Mouse (Mus musculus) testis, adult 2 months (tissue): ENCODE data around the gene Osm. TPM values are rescaled to one million over a fixed set of nuclear protein-coding genes. Genes with fewer than 3 reads are reported as not detected.

Experiments used
- H3K27ac ChIP-seq: fragments of 200-500 bp; 2 replicates; pipeline ENCODE4 v1.5.1; 2012; ENCODE audit warnings: low read depth, low read length; ENCODE audit not compliant: control insufficient read depth, insufficient read depth
- H3K27me3 ChIP-seq: fragments of 200-500 bp; 2 replicates; pipeline ENCODE4 v1.6.1; 2012; ENCODE audit warnings: mild to moderate bottlenecking, low read length, moderate library complexity; ENCODE audit not compliant: control insufficient read depth, insufficient read depth
- H3K36me3 ChIP-seq: fragments of 200-500 bp; 2 replicates; pipeline ENCODE4 v1.6.1; 2012; ENCODE audit warnings: mild to moderate bottlenecking, low read length; ENCODE audit not compliant: control insufficient read depth, insufficient read depth
- H3K4me1 ChIP-seq: fragments of 200-500 bp; 2 replicates; pipeline ENCODE4 v1.6.1; 2012; ENCODE audit warnings: low read length; ENCODE audit not compliant: control insufficient read depth, insufficient read depth
- H3K4me3 ChIP-seq: fragments of 200-500 bp; 2 replicates; pipeline ENCODE4 v1.5.1; 2012; ENCODE audit warnings: low read depth, mild to moderate bottlenecking, low read length, moderate library complexity, mixed read lengths; ENCODE audit not compliant: control insufficient read depth
- CTCF ChIP-seq: fragments of 200-500 bp; IDR thresholded peaks from 2 replicates; pipeline ENCODE4 v1.5.1; 2012; ENCODE audit warnings: low read depth, mild to moderate bottlenecking, inconsistent platforms, low read length, moderate library complexity; ENCODE audit not compliant: control insufficient read depth, insufficient read depth, insufficient replicate concordance
- POLR2A ChIP-seq: fragments of 200-500 bp; IDR thresholded peaks from 2 replicates; pipeline ENCODE4 v1.6.1; 2012; ENCODE audit warnings: low read depth, mild to moderate bottlenecking, inconsistent platforms, low read length, moderate library complexity; ENCODE audit not compliant: control insufficient read depth
- polyA plus RNA-seq: library from polyadenylated mRNA; depleted of rRNA; stranded (reverse); fragments of >200 nt; gene quantifications from 2 replicates; pipeline ENCODE4 v1.2.3, GENCODE M21; 2012

The Osm gene
- polyA plus RNA-seq, 1 experiment = not detected

DNA sequence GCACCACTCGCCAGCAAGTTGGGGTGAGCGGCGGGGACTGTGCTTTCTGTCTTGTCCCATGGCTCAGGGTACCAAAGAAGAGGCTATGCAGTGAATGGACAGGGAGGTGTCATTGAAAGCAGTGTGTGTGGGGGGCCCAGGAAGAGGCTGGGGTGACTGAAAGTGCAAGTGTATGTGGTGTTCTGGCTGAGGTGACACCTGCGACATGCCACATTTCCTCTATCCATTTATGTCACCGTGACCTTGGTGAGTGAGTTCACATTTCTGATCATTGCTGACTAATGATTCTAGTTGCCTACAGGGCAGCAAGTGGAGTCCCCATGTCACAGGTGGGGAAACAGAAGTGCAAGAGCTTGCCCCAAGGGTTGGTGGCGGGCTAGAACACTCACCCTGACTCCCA, 32.3 kb downstream of the Osm start:
- Histone ChIP-seq H3K4me1 (peaks cover 18% of the 10 kb centered on the region), H3K4me3 (no peak overlapping the region), H3K36me3 (no peaks in the 10 kb centered on the region), H3K27me3 (no peaks in the 10 kb centered on the region; the same call in 1 of the 2 replicates), H3K27ac (no peak overlapping the region)
- TF ChIP-seq POLR2A (no peak), CTCF (no peak)

DNA sequence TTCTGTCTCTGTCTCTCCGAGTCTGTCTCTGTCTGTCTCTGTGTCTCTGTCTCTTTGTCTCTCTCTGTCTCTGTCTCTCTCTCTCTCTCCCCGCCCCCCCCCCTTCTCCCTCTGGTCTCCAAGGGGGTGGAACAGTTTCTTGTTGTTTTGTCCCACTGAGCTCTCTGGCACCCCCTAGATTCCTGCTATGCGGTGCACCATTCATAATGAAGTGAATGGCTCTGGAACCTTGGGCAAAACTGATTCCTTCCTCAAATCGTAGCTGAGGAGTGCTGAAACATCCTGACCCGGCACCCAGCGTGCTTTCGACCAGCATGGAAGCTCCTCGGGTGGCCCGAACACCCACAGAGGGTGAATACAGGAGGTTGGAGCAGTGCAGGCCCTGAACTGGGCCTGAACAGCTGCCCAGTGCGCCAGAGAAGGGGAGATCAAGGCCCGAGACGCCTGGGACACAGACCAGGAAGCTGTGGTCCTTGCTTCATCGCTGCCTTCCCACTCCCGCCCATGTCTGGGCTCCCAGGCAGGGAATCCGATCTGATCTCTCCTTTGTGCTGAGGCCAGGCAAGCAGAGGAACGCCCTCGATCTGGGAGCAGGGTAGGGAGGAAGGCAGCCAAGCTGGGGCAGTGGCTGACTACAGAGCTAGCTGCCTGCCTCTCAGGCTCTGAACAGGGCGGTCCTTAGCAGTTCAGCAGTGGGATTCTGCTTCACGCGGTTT, 34.7 kb downstream of the Osm start:
- TF ChIP-seq CTCF (no peak), POLR2A (no peak)
- H3K27ac ChIP-seq = no peak overlapping the region
- H3K27me3 ChIP-seq = no peaks in the 10 kb centered on the region; the same call in 1 of the 2 replicates
- H3K36me3 ChIP-seq = no peaks in the 10 kb centered on the region
- H3K4me3 ChIP-seq = no peak overlapping the region
- peaks cover 18% of the 10 kb centered on the region for H3K4me1 ChIP-seq

GRCm38 (mm10) chr11:4271544-4271943, 35.3 kb downstream of the Osm start:
- Histone ChIP-seq H3K27ac (no peak overlapping the region), H3K27me3 (no peaks in the 10 kb centered on the region), H3K4me3 (no peak overlapping the region), H3K4me1 (peaks cover 14% of the 10 kb centered on the region), H3K36me3 (no peaks in the 10 kb centered on the region)
- no peak for TF ChIP-seq POLR2A
- TF ChIP-seq CTCF = no peak

- H3K27me3 ChIP-seq = no peaks in the 10 kb centered on the region
- H3K36me3 ChIP-seq = no peaks in the 10 kb centered on the region
- H3K4me3 ChIP-seq = no peak overlapping the region
- H3K4me1 ChIP-seq = peaks cover 3% of the 10 kb centered on the region
- H3K27ac ChIP-seq = no peak overlapping the region
- TF ChIP-seq CTCF (no peak), POLR2A (no peak)
Observed at GRCm38 (mm10) chr11:4276411-4276861, 40.2 kb downstream of the Osm start.

DNA sequence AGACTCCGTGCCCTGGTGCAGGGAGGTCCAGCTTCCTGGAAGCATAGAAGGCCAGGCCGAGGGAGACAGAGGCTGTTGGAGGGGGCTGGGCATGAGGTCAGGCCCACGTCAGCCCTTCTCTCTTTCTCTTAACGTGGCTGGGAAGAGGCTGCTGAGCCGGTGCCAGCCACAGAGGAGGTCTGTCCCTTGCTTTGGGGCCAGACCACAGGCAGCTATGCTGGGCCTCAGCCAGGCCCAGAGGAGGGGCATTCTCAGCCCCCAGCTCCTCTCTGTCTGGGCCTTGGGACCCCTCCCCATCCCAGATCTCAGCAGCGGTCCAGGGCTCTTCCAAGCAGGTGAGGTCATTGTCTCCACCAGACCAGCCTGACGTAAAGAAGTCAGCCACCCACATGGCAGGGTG, 43.7 kb downstream of the Osm start:
- no peaks in the 10 kb centered on the region for H3K27me3 ChIP-seq
- H3K27ac ChIP-seq = no peak overlapping the region
- no peak overlapping the region for H3K4me3 ChIP-seq
- no peak for TF ChIP-seq POLR2A
- TF ChIP-seq CTCF = no peak
- H3K4me1 ChIP-seq = no peaks in the 10 kb centered on the region
- no peaks in the 10 kb centered on the region for H3K36me3 ChIP-seq

- no peak for TF ChIP-seq POLR2A
- TF ChIP-seq CTCF = no peak
- Histone ChIP-seq H3K36me3 (no peaks in the 10 kb centered on the region), H3K27me3 (no peaks in the 10 kb centered on the region), H3K4me3 (no peak overlapping the region), H3K4me1 (no peaks in the 10 kb centered on the region), H3K27ac (no peak overlapping the region)
Observed at GRCm38 (mm10) chr11:4281852-4282251, 45.6 kb downstream of the Osm start.

DNA sequence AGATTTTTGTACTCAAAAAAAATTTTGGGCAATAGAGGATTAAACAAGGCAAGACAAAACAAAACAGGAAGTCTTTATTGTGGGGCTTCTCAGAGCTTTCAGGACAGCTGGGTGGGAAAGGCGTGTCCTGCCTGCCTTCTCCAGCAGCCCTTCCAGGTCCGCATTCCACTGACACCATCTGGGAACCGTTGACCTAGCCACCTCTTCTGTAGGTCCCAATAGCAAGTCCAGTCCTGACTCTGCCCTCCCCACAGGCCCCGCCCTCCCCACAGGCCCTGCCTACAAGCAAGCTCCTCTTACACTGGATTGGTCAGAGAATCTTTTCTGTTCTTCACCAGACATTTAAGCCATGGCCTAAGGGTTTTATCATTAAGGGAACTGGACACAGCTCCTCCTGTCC, 47.4 kb downstream of the Osm start:
- no peaks in the 10 kb centered on the region for H3K27me3 ChIP-seq
- no peak overlapping the region for H3K27ac ChIP-seq
- no peak overlapping the region for H3K4me3 ChIP-seq
- no peaks in the 10 kb centered on the region for H3K4me1 ChIP-seq
- TF ChIP-seq POLR2A (no peak), CTCF (no peak)
- no peaks in the 10 kb centered on the region for H3K36me3 ChIP-seq
